Mouse (Mus musculus) cerebellum, adult 9-10 months (tissue): ENCODE results near the gene Wdr19.

Source experiments
- DNase-seq: peaks from one replicate; pipeline ENCODE4 v3.0.0; 2022

Gene Wdr19

DNA sequence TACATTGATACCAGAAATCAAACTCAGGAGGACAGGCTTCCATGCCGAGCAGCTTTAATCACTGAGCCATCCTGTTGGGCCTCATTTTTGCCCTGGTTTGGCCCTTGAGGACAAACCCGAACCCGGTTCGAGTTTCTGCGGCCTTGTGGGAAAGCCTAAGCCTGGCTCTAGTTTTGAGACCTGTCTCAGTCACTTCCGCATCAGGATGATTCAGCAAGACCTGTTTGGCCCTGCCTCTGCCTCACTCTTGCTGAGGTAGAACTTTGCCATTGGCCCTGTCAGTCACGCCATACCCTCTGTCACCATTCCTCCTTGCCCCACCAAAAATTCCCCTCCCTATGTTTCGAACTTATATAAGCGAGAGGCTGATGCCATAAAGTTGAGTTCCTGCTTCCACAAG, 100.6 kb downstream of the Wdr19 start:
- DNase-seq, result no peak

DNA sequence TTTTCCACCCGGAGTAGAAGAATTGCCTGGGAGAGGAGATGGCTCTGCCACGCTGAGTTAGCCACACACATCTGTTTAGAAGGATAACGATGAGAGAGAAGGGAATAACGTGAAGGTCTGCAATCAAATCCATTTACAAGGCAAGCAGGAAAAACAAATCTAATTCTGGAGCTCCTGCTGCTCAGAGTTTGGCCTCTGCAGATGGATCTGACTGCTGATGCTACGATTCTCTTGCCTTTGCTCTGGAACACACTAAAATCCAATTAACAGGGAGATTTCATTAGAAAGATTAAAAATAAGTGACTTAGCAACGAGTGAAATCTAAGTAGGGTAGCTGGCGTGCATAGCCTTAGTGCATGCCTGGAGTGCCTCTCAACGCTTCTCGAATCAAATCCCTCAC, 106.0 kb downstream of the Wdr19 start:
- no peak for DNase-seq

DNA sequence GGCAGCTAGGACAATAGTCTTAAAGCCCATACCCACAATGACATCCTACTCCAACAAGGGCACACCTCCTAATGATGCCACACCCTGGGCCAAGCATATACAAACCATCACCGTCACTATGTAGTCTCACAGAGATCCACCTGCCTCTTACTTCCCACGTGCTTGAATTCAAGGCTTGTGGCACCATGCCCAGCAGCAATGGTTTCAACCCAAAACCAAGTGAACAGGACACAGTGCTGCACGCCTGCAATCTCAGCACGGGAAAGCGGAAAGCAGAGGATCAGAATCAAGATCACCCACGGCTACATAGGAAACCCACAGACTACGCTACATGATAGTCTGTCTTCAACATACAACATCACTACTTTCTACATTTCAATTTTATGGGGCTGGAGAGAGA, 108.7 kb downstream of the Wdr19 start:
- DNase-seq, result no peak

DNA sequence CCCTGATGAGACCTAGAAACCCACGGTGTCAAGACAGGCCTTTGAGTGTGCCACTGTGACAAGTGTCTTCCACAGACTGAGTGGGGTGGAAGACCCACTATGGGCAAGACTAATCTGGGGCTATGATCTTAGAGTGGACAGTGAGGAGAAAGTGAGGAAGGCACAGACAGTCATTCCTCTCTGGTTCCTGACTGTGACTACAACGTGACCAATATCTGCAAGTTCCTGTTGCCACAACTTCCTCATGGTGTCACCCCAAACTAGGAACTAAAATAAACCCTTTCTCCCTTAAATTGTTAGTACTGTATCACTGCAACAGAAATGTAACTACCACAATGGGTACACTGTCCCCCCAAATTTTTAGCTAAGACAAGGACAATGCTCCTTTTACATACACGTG, 109.4 kb downstream of the Wdr19 start:
- no peak for DNase-seq
